Mouse (Mus musculus): ENCODE measurements around the gene Slc34a2.

Gene Slc34a2

DNA sequence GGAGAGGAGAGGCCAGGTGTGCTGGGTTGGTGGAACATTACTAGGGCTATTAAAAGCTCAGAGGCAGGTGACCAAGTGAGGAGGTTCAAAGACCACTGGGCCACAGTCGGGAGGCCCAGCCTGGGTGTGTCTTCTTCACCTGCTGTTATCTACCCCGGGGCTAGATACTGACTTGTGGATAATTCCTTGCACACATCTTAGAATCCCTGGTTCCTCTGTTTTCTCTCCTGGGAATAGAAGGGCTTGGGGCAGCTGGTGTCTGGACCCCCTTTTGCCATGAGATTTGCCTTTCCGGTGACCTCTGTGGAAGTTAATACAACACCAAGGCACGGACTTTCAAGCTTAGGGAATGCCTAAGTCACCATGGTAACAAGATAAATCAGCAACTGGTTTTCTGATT lies 72.3 kb downstream of the Slc34a2 start:
- no peak for DNase-seq (ENCODE audit: low spot score in 2 of 2)

DNA sequence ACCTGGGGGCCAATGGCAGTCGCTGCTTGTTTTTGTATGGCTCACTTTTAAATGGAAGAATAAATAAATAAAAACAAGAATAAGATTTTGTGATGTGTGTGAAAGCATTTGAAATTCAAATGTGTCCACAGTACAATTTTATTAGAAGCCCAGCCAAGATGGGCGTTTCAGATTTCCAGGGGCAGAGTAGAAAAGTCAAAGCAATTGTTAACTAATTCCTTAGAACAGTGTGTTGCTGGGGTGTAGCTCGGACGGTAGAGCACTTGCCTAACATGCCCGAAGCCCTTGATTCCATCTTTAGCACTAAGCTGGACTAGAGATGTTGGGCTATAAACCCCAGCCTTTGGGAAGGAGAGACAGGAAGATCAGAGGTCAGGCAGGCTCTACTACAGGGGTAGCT lies 73.2 kb downstream of the Slc34a2 start:
- DNase-seq (ENCODE audit: low spot score in 2 of 2): no peak

DNA sequence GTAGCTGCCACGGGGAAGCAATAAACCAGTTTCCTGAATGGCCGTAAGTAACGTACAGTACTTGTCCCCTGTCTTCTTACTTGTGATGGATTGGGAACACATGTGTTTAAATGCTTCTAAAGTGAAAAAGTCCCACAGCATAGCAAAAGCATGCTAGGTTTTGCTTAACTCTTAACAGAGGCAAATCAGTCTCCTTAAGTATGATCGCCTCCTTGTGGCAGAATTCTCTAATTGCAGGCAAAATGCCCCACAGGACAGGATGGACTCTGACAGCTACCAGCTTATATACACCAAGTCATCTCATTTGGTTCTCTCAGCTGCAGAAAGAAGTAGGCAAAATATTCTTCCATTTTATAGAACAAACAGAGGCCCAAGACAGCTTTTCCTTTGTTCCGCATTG lies 75.1 kb downstream of the Slc34a2 start:
- no peak for DNase-seq (ENCODE audit: low spot score in 2 of 2)

DNA sequence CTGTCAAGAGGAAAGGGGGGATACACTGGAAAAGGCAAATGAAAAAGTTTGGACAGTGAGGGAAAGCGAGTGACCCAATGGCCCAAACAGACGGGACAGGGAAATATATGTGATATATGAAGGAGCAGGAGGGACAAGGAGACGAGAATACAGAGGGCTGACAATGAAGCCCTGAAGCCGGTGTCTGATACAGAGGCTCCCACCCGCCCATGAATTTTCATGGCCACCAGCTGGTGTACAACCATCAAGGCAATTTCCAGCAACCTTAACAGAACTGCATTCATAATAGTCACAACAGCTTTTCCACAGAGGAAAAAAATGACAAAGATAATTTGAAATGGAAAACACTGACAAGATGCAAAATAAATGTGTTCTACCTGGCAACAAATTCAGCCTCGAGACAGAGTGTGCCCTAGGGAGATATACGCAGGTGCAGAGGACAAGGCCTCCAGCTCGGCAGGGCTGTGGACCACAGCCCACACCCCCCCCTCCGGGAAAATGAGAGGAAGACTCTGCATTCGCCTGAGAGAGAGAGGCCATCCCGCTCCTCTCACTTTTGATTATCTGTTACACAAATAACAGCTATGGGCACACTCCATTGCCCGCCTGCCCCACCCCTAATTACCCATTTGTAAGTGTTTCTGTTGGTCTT lies 76.9 kb downstream of the Slc34a2 start:
- no peak for DNase-seq (ENCODE audit: low spot score in 2 of 2)

DNA sequence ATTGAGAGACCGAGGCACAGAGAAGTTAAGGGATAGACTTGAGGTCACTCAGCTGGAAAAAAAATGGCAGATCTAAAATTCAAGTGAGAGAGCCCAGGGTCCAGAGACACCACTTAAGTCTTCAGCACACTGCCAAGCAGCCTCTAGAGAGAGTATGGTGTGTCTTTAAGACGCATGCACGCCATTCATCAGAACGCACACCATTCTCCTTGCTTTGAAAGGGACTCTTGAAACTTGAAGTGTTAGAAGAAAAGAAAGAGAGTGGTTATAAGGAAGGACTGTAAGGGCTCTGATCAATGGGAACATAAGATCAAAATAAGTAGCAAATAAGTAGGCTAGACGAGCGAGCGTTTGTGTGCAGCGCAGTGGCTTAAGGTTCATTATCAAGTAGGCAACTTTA lies 80.3 kb downstream of the Slc34a2 start:
- DNase-seq (ENCODE audit: low spot score in 2 of 2): no peak

DNA sequence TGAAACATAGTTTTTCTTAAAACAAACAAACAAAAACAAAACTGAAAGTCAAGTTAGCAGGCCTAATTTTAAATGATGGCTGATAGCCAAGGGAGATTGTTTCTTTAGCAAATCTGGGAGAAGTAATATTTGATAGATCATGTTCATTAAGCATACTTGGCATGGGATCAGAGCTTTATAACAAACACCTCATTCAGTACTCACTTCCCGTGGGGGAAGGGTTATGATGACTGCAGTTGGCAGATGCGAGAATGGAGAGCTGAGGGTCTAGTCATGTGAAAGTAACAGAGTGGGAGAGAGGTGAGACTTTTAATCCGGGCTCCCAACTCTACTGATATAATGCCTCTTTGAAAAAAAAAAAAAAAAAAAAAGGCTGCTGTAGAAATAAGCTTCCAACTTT lies 81.8 kb downstream of the Slc34a2 start:
- no peak for DNase-seq (ENCODE audit: low spot score in 2 of 2)

Data from heart, adult 9 months (tissue).